Mouse (Mus musculus) adrenal gland (tissue): ENCODE results near the gene 1810043G02Rik.
"Not testable (repeated sequence)": the region's sequence is repeated elsewhere in the genome, so short reads cannot be mapped to it uniquely, and the experiment has no call there.

Experiments
- intact Hi-C: fragments of 180-260 bp; cut with DNase I; formaldehyde crosslinking; loops from one replicate; pipeline ENCODE4 v1.15.1; 2025
- long read RNA-seq, 2 experiments: library from polyadenylated mRNA; unstranded; transcript quantifications; one replicate each; pipeline ENCODE4 v2.0.0; 2020; ENCODE audit warnings: borderline replicate concordance in 1 of 2; ENCODE audit not compliant: insufficient replicate concordance in 1 of 2

1810043G02Rik gene
- long read RNA-seq, experiment 1, partial matches to known transcripts = 1 of 3 reads
- long read RNA-seq, experiment 1, other reads (novel, unspliced or antisense) = 2 of 3 reads
- long read RNA-seq, experiment 2, partial matches to known transcripts = 1 of 2 reads
- long read RNA-seq, experiment 2, other reads (novel, unspliced or antisense) = 0 of 2 reads

GRCm38 (mm10) chr10:77978351-77979350, at the start of gene 1810043G02Rik:
TSS of gene 1810043G02Rik (plus strand) at chr10:77978524.
- intact Hi-C loops = no loop called here

- intact Hi-C loops = no loop called here
Measured at GRCm38 (mm10) chr10:77939685-77940084, 38.6 kb upstream of the 1810043G02Rik start.

- intact Hi-C loops = not testable (repeated sequence)
Measured at GRCm38 (mm10) chr10:77950468-77950867, 27.9 kb upstream of the 1810043G02Rik start.

- intact Hi-C loops = no loop called here
Measured at GRCm38 (mm10) chr10:77962725-77963124, 15.6 kb upstream of the 1810043G02Rik start.

- intact Hi-C loops = no loop called here
Measured at GRCm38 (mm10) chr10:77963971-77964370, 14.4 kb upstream of the 1810043G02Rik start.

GRCm38 (mm10) chr10:77969274-77969972, 8.9 kb upstream of the 1810043G02Rik start:
- intact Hi-C loops = no loop called here

- intact Hi-C loops = no loop called here
Measured at GRCm38 (mm10) chr10:77969973-77970325, 8.4 kb upstream of the 1810043G02Rik start.

- intact Hi-C loops = no loop called here
Measured at GRCm38 (mm10) chr10:77970481-77970880, 7.8 kb upstream of the 1810043G02Rik start, which contains the start of gene Trpm2. TSS of gene Trpm2 (minus strand) at chr10:77970563.

GRCm38 (mm10) chr10:77971191-77971590, 7.1 kb upstream of the 1810043G02Rik start:
- intact Hi-C loops = no loop called here

GRCm38 (mm10) chr10:77971709-77972553, 6.4 kb upstream of the 1810043G02Rik start:
- intact Hi-C loops = no loop called here

GRCm38 (mm10) chr10:77974323-77974722, 4.0 kb upstream of the 1810043G02Rik start:
- intact Hi-C loops = no loop called here

GRCm38 (mm10) chr10:77974811-77975210, 3.5 kb upstream of the 1810043G02Rik start:
- intact Hi-C loops = no loop called here

- intact Hi-C loops = no loop called here
Measured at GRCm38 (mm10) chr10:77975653-77976052, 2.7 kb upstream of the 1810043G02Rik start.

GRCm38 (mm10) chr10:77976458-77977150, 1.7 kb upstream of the 1810043G02Rik start:
- intact Hi-C loops = no loop called here

GRCm38 (mm10) chr10:77984660-77985059, 6.3 kb downstream of the 1810043G02Rik start:
- intact Hi-C loops = loop anchor here (5.0 kb wide), 1 partner anchor 43 kb away; no protein-coding TSS in a partner anchor

- intact Hi-C loops = no loop called here
Measured at GRCm38 (mm10) chr10:77985775-77986174, 7.5 kb downstream of the 1810043G02Rik start.

GRCm38 (mm10) chr10:77995639-77996038, 17.3 kb downstream of the 1810043G02Rik start:
- intact Hi-C loops = no loop called here

GRCm38 (mm10) chr10:78000200-78000599, 21.9 kb downstream of the 1810043G02Rik start:
- intact Hi-C loops = no loop called here

GRCm38 (mm10) chr10:78001796-78002195, 23.5 kb downstream of the 1810043G02Rik start:
- intact Hi-C loops = no loop called here

- intact Hi-C loops = no loop called here
Measured at GRCm38 (mm10) chr10:78002316-78002715, 24.0 kb downstream of the 1810043G02Rik start.
